Mouse (Mus musculus) urinary bladder, postnatal 14 days (tissue): ENCODE measurements around the gene Nectin2.

Experiments
- DNase-seq: peaks from one replicate; pipeline ENCODE4 v3.0.0; 2021; ENCODE audit warnings: low spot score

The Nectin2 gene

DNA sequence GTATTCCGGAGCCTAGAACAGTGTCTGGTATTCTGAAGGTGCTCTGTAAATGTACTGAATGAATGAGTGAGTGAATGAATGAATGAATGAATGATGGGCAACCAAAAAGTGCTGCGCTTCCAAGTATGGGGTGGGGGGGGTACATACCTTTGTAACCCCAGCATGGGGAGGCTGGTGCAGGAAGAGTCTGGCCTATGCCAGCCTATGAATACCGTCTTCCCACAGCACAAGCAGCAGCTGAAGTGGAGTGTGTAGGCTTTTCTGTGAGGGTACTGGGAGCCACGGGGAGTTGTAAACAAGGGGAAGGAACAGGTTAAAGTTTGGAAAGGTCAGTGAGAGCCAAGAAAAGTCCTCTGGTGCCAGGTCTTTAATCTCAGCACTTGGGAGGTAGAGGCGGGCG lies 6.5 kb downstream of the Nectin2 start:
- no peak for DNase-seq

DNA sequence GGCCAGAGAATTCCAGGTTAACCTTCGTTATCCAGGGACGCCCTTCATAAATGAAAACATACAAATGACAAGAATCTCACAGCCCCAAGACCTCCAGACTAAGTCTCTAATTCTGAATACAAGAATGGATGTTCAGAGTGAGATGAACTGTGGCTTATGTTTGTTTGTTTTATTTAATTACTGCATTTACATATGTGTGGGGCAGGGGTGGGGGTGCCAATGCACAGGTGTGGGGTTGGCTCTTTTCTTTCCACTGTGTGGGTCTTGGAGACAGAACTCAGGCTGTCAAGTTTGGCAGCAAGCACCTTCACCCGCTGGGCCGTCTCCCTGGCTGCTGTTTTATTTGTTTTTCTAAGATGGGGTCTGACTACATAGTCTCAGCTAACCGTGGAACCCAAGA lies 7.8 kb downstream of the Nectin2 start:
- no peak for DNase-seq

DNA sequence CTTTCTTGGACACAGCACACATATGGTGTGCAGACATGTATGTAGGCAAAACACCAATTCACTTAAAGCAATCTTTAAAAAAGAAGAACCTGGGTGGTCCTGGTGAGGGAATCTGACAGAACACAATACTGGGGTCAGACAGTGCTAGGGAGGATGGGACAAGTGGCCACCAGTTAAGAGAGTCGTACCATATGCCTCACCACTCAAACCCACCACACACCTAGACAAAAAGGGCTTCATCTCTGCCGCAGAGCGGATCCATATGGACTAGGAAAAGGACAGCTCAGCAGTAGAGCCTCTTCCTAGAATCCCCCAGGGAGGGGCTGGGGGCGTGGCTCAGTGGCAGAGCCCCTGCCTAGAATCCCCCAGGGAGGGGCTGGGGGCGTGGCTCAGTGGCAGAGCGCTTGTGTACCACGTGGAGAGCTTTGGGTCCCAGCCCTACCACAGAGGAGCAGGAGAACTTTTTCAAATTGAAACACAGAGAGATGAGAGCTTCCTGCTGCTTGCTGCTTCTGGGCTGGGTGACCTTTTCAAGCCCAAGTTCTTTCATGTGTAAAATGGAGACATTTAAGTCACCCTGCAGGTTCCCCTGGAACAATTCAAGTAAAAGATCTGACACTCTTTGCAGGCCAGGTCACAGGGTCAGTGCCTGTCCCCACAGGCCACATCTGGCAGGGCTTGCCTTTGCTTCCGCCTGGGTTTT lies 8.8 kb downstream of the Nectin2 start:
- DNase-seq: peak; percentile 40

DNA sequence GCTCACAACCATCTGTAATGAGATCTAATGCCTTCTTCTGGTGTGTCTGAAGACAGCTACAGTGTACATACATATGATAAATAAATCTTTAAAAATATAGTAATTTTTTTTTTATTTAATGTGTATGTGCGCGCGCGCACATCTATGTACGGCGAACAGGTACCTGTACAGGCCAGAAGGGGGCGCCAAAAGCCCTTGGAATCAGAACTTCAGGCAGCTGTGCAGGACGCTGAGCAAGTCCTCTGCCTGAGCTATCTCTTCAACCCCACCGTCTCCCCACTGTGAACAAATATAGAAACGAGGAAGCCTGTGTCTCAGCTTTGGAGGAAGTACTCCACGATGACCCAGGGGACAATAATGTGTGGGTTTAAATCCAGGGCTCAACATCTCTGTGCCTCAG lies 10.0 kb downstream of the Nectin2 start:
- no peak for DNase-seq

DNA sequence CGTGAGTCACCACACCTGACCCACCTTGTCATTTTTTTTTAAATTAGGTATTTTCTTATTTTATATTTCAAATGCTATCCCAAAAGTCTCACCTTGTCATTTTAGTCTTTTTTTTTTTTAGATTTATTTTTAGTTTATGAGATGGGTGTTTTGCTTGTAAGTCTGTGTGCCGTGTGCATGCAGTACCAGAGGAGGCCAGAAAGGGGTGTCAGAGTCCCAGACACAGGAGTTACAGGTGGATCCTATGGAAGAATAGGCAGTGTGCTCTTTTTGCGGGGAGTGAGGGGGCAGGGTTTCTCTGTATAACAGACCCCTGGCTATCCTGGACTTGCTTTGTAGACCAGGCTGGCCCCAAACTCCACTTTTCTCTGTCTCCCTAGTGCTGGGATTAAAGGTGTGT lies 11.5 kb downstream of the Nectin2 start:
- no peak for DNase-seq

DNA sequence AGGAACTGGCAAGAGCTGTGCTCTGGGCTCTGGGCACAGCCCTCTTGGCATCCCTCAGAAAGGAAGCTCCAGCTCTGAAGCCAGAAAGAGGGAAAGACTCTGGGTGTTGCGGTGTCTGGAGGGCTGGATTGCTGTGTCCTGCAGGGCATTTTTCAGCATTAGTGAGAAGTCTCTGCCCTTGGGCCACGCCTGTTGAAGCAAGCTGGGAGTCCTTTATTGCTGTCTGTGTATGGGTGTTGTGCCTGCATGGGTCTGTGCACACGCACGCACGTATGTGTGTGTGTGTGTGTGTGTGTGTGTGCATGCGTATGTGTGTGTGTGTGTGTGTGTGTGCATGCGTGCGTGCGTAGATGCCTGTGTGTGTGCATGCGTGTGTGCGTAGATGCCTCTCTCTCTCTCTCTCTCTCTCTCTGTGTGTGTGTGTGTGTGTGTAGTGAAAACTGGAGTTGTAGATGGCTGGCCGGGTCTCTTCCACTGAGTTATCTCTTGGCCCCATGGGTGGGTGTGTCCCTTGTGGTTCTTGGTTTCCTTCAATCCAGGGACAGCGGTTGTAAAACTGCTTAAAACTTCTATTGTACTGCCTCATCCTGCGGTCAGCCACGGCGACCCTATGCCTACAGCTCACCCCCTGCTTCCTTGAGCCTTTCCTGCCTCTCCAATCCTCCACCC lies 13.8 kb downstream of the Nectin2 start:
- DNase-seq: no peak

DNA sequence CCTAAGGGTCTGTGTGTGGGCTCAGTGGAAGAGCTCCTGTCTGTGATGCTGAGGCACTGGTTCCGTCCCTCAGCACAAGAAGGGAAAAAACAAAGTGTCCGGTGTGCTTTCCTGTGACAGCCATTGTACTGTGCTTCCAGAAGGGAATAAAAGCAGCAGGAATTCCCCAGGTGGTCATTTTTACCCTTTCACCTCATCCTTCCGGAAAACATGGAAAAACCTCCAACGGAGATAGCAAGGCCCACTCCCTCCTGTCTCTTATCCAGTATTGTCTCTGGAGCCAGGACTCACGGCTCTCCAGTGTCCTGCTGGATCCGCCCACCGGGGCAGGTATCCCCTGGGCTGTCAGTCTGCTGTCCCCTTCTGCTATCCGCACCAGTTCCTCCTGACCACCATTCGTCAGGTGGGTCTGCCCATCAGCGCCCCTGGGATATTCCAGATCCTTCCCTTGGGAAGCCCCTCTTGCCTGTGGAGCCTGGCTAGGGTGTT lies 16.1 kb downstream of the Nectin2 start:
- DNase-seq: no peak

DNA sequence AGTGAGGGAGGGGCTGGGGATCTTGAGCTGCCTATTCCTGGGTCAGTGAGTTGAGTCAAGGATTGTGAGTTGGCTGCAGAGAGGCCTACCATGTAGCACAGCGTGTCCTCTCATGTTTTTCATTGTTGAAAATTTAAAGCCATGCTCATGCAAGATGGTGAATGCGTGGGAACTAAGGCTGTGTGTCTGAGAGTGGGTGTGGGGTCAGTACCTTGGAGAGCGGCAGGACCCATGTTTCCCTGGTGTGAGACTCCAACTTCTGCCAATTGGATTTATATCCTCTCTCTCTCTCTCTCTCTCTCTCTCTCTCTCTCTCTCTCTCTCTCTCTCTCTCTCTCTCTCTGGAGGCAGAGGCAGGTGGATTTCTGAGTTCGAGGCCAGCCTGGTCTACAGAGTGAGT lies 23.7 kb downstream of the Nectin2 start:
- no peak for DNase-seq

DNA sequence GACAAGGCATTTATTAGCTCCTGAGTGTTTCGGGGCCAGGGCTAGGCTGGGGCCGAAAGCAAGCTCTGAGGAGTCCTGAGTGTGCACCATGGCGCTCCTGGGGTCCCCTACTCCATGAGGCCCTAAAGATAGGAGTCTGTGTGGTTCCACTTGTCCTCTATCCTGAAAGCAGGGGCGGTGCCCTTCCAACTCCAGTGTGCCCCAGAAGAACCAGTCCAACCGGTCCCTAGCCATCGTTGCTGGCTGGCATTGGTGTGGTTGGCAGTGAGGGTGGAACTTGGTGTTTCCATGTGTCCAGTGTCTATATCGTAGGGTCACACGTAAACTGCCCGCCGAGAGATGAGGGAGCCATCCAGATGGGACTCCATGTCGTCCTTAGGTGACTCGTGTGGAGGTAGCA lies 26.1 kb downstream of the Nectin2 start:
- peak; percentile 83 for DNase-seq

DNA sequence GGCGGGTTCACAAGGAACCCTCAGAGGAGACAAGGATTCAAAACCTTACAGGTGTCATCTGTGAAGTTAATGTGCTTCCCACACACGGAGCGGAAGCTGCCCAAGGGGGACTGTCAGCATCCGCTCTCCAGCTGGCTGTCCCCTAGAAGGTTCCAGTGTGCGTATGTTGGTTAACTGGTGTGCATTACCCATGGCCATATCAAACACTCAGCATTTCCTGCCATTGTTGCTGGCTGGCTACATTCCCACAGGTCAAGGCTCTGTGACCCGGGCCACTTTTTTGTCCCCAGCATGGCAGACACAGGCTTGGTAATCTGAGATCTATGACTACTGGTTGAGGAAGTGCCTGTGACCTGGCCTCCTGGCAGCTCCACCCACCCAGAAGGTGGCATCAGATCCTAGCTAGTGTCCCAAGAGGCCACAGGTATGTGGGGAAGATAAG lies 27.5 kb downstream of the Nectin2 start:
- DNase-seq: peak; percentile 23

DNA sequence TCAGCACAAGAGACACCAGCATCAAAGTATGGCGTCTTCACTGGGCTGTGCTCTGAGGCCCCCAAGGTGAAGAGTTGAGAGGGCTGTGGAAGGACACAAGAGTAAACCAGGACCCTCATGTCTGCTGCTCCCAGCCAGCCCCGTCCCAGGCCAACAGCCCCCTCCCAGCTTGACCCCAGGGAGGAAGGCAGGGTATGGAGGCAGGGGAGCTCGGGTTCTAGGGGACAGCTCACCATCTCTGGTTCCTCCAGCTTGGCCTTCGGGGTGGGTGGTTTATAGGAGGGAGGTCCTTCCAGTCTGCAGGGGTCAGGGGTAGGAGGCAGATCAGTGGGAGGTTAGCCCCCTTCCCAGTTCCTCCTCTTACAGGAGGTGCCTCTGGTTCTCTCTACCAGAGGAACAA lies 31.1 kb downstream of the Nectin2 start:
- DNase-seq: no peak

DNA sequence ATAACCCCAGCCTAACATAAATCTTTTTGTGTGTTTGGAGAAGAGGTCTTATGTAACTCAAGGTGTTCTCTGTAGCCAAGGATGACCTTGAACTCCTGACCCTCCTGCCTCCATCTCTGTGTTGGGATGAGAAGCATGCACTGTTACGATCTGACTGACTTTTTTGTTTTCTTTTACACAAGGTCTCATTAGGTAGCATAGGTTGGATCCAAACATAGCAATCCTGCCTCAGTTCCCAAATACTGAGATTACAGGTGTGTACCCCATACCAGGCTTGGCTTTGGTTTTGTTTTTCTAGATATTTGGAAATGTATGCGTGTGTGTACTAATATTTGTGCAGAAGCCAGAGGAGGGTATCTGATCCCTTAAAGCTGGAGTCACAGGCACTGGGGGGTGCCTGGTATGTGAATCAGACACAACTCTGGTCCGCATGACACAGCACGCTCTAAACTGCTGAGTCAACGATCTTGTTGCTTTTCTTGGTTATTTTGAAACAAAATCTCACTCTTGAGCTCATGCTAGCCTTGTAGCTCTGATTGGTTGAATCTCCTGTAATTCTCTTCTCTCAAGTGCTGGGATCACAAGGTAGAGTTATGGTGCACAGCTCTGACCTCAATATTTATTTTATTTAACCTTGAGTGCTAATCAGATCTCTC lies 31.9 kb downstream of the Nectin2 start:
- no peak for DNase-seq

DNA sequence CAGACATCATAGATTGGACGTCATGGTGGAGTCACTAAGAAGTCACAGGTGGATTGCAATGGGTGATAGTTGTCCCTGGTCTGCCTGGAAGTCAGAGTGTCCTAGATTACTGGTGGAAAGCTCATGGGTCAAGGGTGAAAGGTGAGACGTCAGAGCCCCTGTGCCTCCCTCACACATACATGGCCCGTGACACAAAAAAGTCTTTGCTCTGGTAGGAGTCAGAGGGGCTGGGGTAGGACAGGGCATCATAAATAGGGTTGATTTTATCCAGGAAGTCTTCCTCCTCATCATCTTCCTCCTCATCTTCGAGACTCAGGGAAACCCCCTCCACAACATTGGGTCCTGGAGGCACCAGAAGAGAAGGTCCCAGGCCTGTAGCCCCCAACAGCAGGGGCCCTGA lies 32.9 kb downstream of the Nectin2 start:
- DNase-seq: no peak

DNA sequence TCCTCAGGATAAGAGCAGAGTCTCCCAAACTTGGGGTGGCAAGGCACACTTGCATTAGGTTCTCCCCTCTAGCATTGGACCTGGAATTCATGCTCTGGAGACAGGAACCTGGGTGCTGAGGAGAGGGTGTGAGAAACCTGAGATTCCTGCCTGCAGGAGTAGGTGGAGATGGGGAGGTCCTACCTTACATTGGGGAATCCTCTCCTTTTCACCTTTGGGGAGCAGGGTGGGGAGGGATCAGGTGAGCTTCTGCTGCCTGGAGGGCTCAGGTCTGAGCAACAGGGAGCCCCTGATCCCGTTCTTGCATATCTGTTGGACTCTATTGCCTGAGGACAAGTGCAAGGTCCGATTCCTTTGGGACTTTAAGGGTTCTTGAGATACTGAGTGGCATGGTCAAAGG lies 33.5 kb downstream of the Nectin2 start:
- DNase-seq: no peak

DNA sequence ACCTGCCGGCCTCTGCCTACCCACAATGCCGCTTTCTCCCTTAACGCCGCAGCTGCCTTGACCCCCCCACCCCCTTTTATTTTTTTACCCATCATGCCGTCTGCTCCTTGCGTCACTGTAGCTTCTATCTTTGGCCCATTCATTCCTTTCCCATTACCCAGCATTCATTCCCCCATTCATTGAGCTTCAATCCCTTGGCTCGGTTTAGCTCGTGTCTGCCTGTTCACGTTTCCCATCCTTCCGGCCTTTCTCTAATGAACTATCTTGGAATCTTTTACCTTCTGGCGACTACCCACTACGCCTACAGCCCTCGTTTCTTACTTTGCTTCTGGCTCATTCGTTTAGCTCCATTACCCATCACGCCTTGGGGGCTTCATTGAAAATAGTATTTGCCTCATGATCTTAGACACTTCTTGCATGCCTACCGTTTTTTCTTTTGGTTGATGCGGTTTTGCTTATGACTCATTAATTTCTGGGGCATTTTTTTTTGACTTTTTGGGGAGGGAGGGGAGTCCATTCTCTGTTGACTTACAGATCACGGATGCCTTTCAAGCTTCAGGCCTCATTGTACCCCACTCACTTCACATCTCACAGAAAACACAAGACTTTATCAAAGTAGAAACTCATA lies 34.1 kb downstream of the Nectin2 start:
- DNase-seq: no peak

DNA sequence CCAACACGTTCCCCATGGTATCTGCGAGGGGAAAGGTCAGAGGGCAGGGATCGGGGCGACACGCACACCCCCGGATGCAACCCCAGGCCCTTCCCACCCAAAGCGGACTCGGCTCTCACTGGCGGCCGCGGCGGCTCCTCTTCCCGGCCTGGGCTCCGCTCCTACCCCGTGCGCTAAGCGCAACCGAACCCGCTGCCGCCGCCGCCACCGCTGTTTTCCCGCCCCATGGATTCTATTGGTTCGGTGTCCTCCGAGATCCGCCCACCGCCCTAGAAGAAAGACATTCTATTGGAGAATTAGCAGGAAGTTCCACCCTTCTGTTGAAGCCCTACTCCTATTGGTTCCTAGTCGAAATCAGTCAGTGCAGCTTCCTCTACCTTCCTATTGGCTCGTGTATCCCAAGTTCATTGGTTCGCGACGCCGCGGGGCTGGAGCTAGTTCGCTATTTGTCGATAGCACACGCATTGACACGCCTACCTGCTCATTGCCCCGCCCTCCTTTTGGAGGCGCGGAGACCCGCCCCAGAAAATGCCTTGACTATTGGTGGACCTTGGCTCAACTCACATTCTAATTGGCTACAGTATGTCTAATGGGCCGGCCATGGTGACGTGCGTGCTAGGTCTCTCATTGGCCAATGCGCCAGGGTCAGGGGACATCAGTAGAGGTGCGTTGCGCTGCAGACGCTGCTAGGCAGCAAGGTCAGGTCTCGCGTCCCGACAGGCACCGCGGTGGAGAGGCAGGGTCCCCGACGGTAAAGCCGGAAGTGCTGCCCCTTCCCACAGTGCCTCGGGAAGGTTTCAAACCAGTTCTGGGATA lies 34.8 kb downstream of the Nectin2 start, which contains the start of gene Tomm40:
Gene Tomm40, minus strand, starts transcription at position 200 of the 816 bp plus-strand sequence.
- peak; percentile 99 for DNase-seq

DNA sequence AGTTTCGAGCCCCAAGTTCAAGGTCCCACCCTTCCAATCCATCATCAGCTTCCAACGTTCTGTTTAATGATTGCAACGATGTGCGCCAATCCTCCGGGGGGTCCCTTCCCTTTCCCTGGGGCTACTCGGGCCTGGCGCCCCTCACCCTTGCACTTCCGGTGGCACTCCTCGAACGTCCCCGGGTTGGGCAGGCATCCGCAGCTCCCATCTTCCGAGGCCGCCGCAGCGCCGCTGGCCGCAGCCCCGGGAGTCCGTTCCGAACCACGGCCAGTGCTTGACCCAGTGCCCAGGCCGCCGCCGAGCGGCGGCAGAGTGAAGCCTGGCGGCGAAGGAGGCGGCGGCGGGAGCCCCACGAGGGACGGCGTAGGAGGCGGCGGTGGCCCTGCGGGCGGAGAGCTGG lies 35.4 kb downstream of the Nectin2 start:
- no peak for DNase-seq

DNA sequence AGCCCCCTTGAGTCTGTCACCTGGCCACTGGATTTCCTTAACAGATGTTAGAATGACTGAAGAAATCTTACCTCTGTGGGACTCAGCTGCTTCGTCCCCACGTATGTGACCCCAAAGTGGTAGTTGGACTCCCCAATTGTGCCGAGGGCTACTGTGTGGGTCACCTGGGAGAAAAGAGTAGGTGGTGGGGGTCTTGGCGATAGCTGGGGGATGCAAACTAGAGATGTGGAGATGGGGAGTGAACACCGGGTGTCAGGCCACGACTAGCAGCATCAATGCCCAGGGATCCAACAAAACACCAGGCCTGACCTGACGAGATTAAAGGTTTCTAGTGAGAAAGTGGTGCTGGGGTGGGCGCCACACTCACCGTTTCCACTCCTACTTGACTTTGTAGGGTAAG lies 36.7 kb downstream of the Nectin2 start:
- DNase-seq: no peak

DNA sequence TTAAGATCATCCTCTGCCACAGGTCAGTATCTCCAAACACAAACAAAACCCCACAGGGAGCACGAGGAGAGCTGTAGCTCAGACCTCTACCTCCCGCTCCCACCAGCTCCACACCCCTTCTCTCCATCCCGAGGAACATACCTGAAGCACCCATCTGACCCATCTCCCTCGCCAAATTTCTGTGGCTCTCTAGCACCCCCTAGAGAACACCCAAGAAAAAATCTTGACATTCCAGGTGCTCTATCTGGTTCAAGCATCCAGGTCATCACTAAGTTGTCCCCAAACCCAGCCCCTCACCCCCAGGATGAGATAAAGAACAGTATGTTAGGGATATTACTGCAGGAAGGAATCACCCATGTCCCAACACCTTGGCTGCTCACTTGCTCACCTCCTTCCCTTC lies 37.1 kb downstream of the Nectin2 start:
- no peak for DNase-seq

DNA sequence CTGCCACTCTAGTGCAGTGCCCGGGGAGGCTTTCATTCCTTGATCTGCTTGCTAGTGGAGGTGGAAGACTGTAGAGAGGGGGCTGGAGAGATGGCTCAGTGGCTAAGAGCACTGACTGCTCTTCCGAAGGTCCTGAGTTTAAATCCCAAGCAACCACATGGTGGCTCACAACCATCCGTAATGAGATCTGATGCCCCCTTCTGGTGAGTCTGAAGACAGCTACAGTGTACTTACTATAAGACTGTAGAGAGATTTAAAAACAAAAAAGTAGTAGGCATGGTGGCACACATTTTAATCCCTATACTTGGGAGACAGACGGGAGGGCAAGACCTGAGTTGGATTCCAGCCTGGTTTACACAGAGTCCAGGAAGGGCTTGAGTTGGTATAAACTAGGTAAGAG lies 37.9 kb downstream of the Nectin2 start:
- DNase-seq: no peak

DNA sequence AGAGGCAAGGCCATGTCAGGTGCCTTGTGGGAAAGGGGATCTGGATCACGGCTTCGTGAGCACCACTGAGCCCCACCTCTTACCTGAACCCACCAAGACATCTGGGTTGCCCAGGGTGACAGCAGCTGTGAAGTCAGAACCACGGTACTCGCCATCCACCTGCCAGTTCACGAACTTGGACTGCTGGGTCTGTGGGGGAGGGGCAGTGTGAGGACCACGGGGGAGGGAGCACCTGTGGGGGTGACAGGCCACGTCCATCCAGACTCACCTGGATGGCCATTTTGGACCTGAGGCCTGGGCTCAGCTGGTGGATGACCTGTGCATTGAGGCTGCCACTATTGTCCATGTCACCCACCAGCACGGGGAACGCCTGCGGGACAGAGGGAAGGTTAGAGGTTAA lies 39.6 kb downstream of the Nectin2 start:
- DNase-seq: no peak

DNA sequence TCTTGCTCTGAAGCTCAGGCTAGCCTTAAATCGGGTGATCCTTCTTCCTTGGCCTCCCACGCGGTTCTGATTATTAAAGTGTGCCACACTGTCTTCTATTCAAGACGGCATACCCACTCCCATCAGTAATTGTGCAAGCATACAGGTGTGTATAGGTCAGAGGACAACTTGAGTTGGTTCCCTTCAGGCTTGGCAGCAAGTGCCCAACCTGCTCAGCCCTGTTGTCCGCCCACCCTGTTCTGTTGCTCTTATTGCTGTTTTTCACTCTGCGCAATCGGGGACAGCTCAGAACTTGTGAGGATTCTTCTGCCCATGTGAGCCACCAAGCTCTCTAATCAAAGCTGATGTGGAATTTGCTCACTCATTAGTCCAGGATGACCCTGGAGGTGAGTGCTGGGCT lies 45.0 kb downstream of the Nectin2 start:
- DNase-seq: no peak
